Mouse (Mus musculus) B cell, adult (primary cell): Measurements from ENCODE around the gene Dazl. TPM values are rescaled to one million over a fixed set of nuclear protein-coding genes. Genes with fewer than 3 reads are reported as not detected.

Source experiments
- total RNA-seq: library from RNA; stranded (reverse); gene quantifications from 4 replicates; pipeline ENCODE4 v1.2.4, GENCODE M21; 2023; ENCODE audit not compliant: inconsistent age

Gene Dazl
- not detected in 4 replicates for total RNA-seq

GRCm38 (mm10) chr17:50293241-50293731 lies at the start of gene Dazl:
Gene Dazl (minus strand): TSS chr17:50293636.

Other genes with a start within 250 kb of the Dazl start
- gene Rftn1, start 103.0 kb downstream of the Dazl start, total RNA-seq = 140 to 163 TPM (median 149 TPM) in 4 replicates
- 81.7 to 92.6 TPM (median 89.4 TPM) in 4 replicates for gene Plcl2, start 215.8 kb upstream of the Dazl start, total RNA-seq